Mouse (Mus musculus) liver, embryonic 14.5 days (tissue): ENCODE measurements around the gene Man1c1. TPM values are rescaled to one million over a fixed set of nuclear protein-coding genes. Genes with fewer than 3 reads are reported as not detected.
A peak's percentile ranks its signal among the peaks of the same experiment; 100 is the strongest.

Experiments
- ATAC-seq: fragments of 200-750 bp; cut with Nextera tagmentation; 2 replicates; pipeline ENCODE4 v1.8.0; 2017; ENCODE audit warnings: moderate number of reproducible peaks, mild to moderate bottlenecking, moderate library complexity; ENCODE audit not compliant: insufficient read depth
- DNase-seq, 3 experiments: peaks; one replicate each; pipeline ENCODE4 v3.0.0-alpha.2; 2012 to 2013; ENCODE audit warnings: low read depth in 3 of 3, low spot score in 3 of 3
- H3K27ac ChIP-seq: fragments of 300-500 bp; sonication (generic); 2 replicates; pipeline ENCODE4 v1.5.1; 2014; ENCODE audit warnings: moderate library complexity, mild to moderate bottlenecking, control low read depth, inconsistent platforms
- H3K27me3 ChIP-seq: fragments of 300-500 bp; sonication (generic); 2 replicates; pipeline ENCODE4 v1.6.1; 2014; ENCODE audit warnings: mild to moderate bottlenecking, low read length, moderate library complexity; ENCODE audit not compliant: control insufficient read depth, insufficient read depth
- H3K36me3 ChIP-seq: fragments of 300-500 bp; sonication (generic); replicated peaks from 2 replicates; pipeline ENCODE4 v1.6.1; 2014; ENCODE audit warnings: low read depth; ENCODE audit not compliant: control insufficient read depth, insufficient read depth
- H3K4me1 ChIP-seq, 2 experiments: fragments of 200-500 bp in 1 of 2; fragments of 300-500 bp in 1 of 2; sonication (generic) in 1 of 2; replicated peaks; 2 replicates each; pipeline ENCODE4 v1.6.1; 2012 to 2014; ENCODE audit warnings: antibody characterized with exemption in 1 of 2, inconsistent platforms in 1 of 2, low read length in 1 of 2; ENCODE audit not compliant: control insufficient read depth in 2 of 2, insufficient read depth in 2 of 2
- H3K4me2 ChIP-seq: fragments of 300-500 bp; sonication (generic); 2 replicates; pipeline ENCODE4 v1.6.1; 2014; ENCODE audit warnings: low read depth, mild to moderate bottlenecking, control low read depth, moderate library complexity
- H3K4me3 ChIP-seq, 2 experiments: fragments of 200-500 bp in 1 of 2; fragments of 300-500 bp in 1 of 2; sonication (generic) in 1 of 2; 2 replicates each; pipeline ENCODE4 v1.5.1; 2012 to 2014; ENCODE audit warnings: low read depth in 2 of 2, low read length in 2 of 2, mild to moderate bottlenecking in 2 of 2, control low read depth in 1 of 2, inconsistent platforms in 1 of 2, moderate library complexity in 1 of 2; ENCODE audit not compliant: insufficient read depth in 1 of 2
- H3K9ac ChIP-seq: fragments of 300-500 bp; sonication (generic); replicated peaks from 2 replicates; pipeline ENCODE4 v1.6.1; 2014; ENCODE audit warnings: mild to moderate bottlenecking, control low read depth, moderate library complexity
- H3K9me3 ChIP-seq: fragments of 300-500 bp; sonication (generic); 2 replicates; pipeline ENCODE4 v1.6.1; 2016; ENCODE audit warnings: low read length, mixed read lengths; ENCODE audit not compliant: control insufficient read depth
- CTCF ChIP-seq: IDR thresholded peaks from 2 replicates; pipeline ENCODE4 v1.5.1; 2016; ENCODE audit warnings: antibody characterized with exemption, low read depth, control low read depth
- EP300 ChIP-seq: IDR thresholded peaks from 2 replicates; pipeline ENCODE4 v1.6.1; 2016; ENCODE audit warnings: antibody characterized with exemption, low read depth
- WGBS: fragments of 180-500 bp; shearing (Covaris S2); extraction: QIAGEN DNeasy Blood & Tissue Kit; methylation state at CpG from one replicate; pipeline ENCODE4 v1.1.7; 2014; ENCODE audit not compliant: insufficient replicate concordance; 5-methylcytosine and 5-hydroxymethylcytosine counted together
- polyA plus RNA-seq, 2 experiments: library from polyadenylated mRNA; depleted of rRNA in 1 of 2; stranded (reverse) in 1 of 2; unstranded in 1 of 2; fragments of >200 nt; fragmentation: Nextera tagmentation in 1 of 2; extraction: Ambion mirVana in 1 of 2; gene quantifications; 2 replicates each; pipeline versions ENCODE4 v1.2.1 to v1.2.3; 2012 to 2014

The Man1c1 gene
- polyA plus RNA-seq, 2 experiments = 1.2 to 1.9 TPM

GRCm38 (mm10) chr4:134607679-134608078, 96.4 kb downstream of the Man1c1 start:
- Histone ChIP-seq H3K27me3 (no peaks in the 10 kb centered on the region), H3K27ac (no peak overlapping the region), H3K4me3 (no peak overlapping the region), H3K36me3 (no peaks in the 10 kb centered on the region), H3K4me2 (no peak overlapping the region), H3K9me3 (no peaks in the 10 kb centered on the region), H3K4me1 (peaks cover 5 to 17% of the 10 kb centered on the region in 2 experiments; a peak in 3 of 4 replicates), H3K9ac (no peak overlapping the region)
- DNase-seq = no peak
- no peak for ATAC-seq
- TF ChIP-seq CTCF (no peak), EP300 (no peak)
- WGBS = 47% methylated on average over 5 of the region's 5 CpGs

GRCm38 (mm10) chr4:134606054-134606453, 98.0 kb downstream of the Man1c1 start:
- H3K9me3 ChIP-seq = no peaks in the 10 kb centered on the region
- no peak overlapping the region for H3K4me3 ChIP-seq
- H3K9ac ChIP-seq = no peak overlapping the region
- no peak overlapping the region for H3K4me2 ChIP-seq
- DNase-seq (no peak), ATAC-seq (no peak)
- H3K36me3 ChIP-seq = no peaks in the 10 kb centered on the region
- peaks cover 17 to 28% of the 10 kb centered on the region in 2 experiments for H3K4me1 ChIP-seq
- no peak overlapping the region for H3K27ac ChIP-seq
- TF ChIP-seq CTCF = no peak
- no peaks in the 10 kb centered on the region for H3K27me3 ChIP-seq
- WGBS = 3% methylated on average over 5 of the region's 5 CpGs

GRCm38 (mm10) chr4:134604472-134604871, 99.6 kb downstream of the Man1c1 start:
- 54% methylated on average over 4 of the region's 4 CpGs for WGBS
- no peak overlapping the region for H3K27ac ChIP-seq

GRCm38 (mm10) chr4:134603553-134603952, 100.5 kb downstream of the Man1c1 start:
- H3K4me2 ChIP-seq = no peak overlapping the region
- no peaks in the 10 kb centered on the region for H3K36me3 ChIP-seq
- WGBS = 31% methylated on average over 5 of the region's 5 CpGs
- H3K27ac ChIP-seq = no peak overlapping the region
- TF ChIP-seq CTCF (no peak), EP300 (no peak)
- no peak for ATAC-seq
- H3K4me1 ChIP-seq = peaks cover 17 to 34% of the 10 kb centered on the region in 2 experiments
- no peak overlapping the region for H3K9ac ChIP-seq
- DNase-seq = no peak
- no peaks in the 10 kb centered on the region for H3K27me3 ChIP-seq
- no peak overlapping the region for H3K4me3 ChIP-seq
- no peaks in the 10 kb centered on the region for H3K9me3 ChIP-seq

More at GRCm38 (mm10) chr4:134604472-134604871, 99.6 kb downstream of the Man1c1 start:
- no peaks in the 10 kb centered on the region for H3K36me3 ChIP-seq
- peaks cover 17 to 34% of the 10 kb centered on the region in 2 experiments for H3K4me1 ChIP-seq
- H3K4me2 ChIP-seq = no peak overlapping the region
- H3K27me3 ChIP-seq = no peaks in the 10 kb centered on the region
- no peaks in the 10 kb centered on the region for H3K9me3 ChIP-seq
- TF ChIP-seq EP300 = no peak
- TF ChIP-seq CTCF = no peak
- no peak overlapping the region for H3K4me3 ChIP-seq
- H3K9ac ChIP-seq = no peak overlapping the region
- DNase-seq (no peak), ATAC-seq (no peak)

- H3K9me3 ChIP-seq = no peaks in the 10 kb centered on the region
- no peak overlapping the region for H3K4me3 ChIP-seq
- TF ChIP-seq CTCF (no peak), EP300 (no peak)
- no peak overlapping the region for H3K9ac ChIP-seq
- peaks cover 17 to 34% of the 10 kb centered on the region in 2 experiments for H3K4me1 ChIP-seq
- no peak overlapping the region for H3K27ac ChIP-seq
- ATAC-seq = 0 out of 2 replicates have a peak, but pooled peaks have one; percentile 8
- WGBS = 17% methylated on average over 3 of the region's 3 CpGs
- no peaks in the 10 kb centered on the region for H3K36me3 ChIP-seq
- no peak for DNase-seq
- no peaks in the 10 kb centered on the region for H3K27me3 ChIP-seq
- H3K4me2 ChIP-seq = no peak overlapping the region
Observed at GRCm38 (mm10) chr4:134602610-134603009, 101.5 kb downstream of the Man1c1 start.
